Mouse (Mus musculus) cerebellum, adult 2 months (tissue): ENCODE results near the gene Krt36.

Experiments
- CTCF ChIP-seq: fragments of 200-500 bp; IDR thresholded peaks from 2 replicates; pipeline ENCODE4 v1.5.1; 2011; ENCODE audit warnings: low read depth, mild to moderate bottlenecking, control low read depth, low read length, moderate library complexity, borderline replicate concordance; ENCODE audit not compliant: insufficient read depth
- POLR2A ChIP-seq: fragments of 200-500 bp; IDR thresholded peaks from 2 replicates; pipeline ENCODE4 v1.6.1; 2011; ENCODE audit warnings: low read length, control low read depth, borderline replicate concordance; ENCODE audit not compliant: insufficient read depth

- no peak for TF ChIP-seq CTCF
- no peak for TF ChIP-seq POLR2A
Observed at GRCm38 (mm10) chr11:100112935-100113741, 7.7 kb upstream of the Krt36 start.
